Mouse (Mus musculus) MEL (cell line): Measurements from ENCODE around the gene Hipk4. TPM values are rescaled to one million over a fixed set of nuclear protein-coding genes. Genes with fewer than 3 reads are reported as not detected.

ENCODE experiments used
- DNase-seq: peaks from one replicate; pipeline ENCODE4 v3.0.0; 2011; ENCODE audit warnings: low read depth, low spot score
- H3K27ac ChIP-seq: 2 replicates; pipeline ENCODE4 v1.5.1; 2012; ENCODE audit warnings: low read depth, mild to moderate bottlenecking, control low read depth, low read length, moderate library complexity; ENCODE audit not compliant: control insufficient read depth
- H3K27me3 ChIP-seq, 2 experiments: fragments of 150-350 bp in 1 of 2; sonication (generic) in 1 of 2; 2 replicates each; pipeline ENCODE4 v1.6.1; 2012; ENCODE audit warnings: low read length in 2 of 2, mild to moderate bottlenecking in 2 of 2, improper control_type of control experiment in 1 of 2, moderate library complexity in 1 of 2; ENCODE audit not compliant: insufficient read depth in 2 of 2, control insufficient read depth in 1 of 2
- H3K36me3 ChIP-seq, 2 experiments: 2 replicates each; pipeline ENCODE4 v1.6.1; 2012 to 2014; ENCODE audit warnings: low read length in 2 of 2, improper control_type of control experiment in 1 of 2, inconsistent platforms in 1 of 2, mild to moderate bottlenecking in 1 of 2; ENCODE audit not compliant: insufficient read depth in 2 of 2, control insufficient read depth in 1 of 2
- H3K4me1 ChIP-seq, 2 experiments: fragments of 150-350 bp in 1 of 2; sonication (generic) in 1 of 2; 2 replicates each; pipeline ENCODE4 v1.6.1; 2012; ENCODE audit warnings: low read length in 2 of 2, improper control_type of control experiment in 1 of 2, mild to moderate bottlenecking in 1 of 2; ENCODE audit not compliant: insufficient read depth in 2 of 2, control insufficient read depth in 1 of 2
- H3K4me3 ChIP-seq, 2 experiments: fragments of 150-350 bp in 1 of 2; sonication (generic) in 1 of 2; 2 replicates each; pipeline ENCODE4 v1.5.1; 2012; ENCODE audit warnings: low read depth in 2 of 2, low read length in 2 of 2, mild to moderate bottlenecking in 2 of 2, moderate library complexity in 2 of 2, control low read depth in 1 of 2, improper control_type of control experiment in 1 of 2; ENCODE audit not compliant: control insufficient read depth in 1 of 2, insufficient read depth in 1 of 2
- H3K79me2 ChIP-seq: 2 replicates; pipeline ENCODE4 v1.6.1; 2012; ENCODE audit warnings: mild to moderate bottlenecking, low read length, moderate library complexity; ENCODE audit not compliant: control insufficient read depth, poor library complexity, insufficient read depth
- H3K9ac ChIP-seq: 2 replicates; pipeline ENCODE4 v1.6.1; 2012; ENCODE audit warnings: low read depth, mild to moderate bottlenecking, control low read depth, low read length, moderate library complexity; ENCODE audit not compliant: control insufficient read depth, poor library complexity, severe bottlenecking
- H3K9me3 ChIP-seq: fragments of 150-350 bp; sonication (generic); replicated peaks from 2 replicates; pipeline ENCODE4 v1.6.1; 2012; ENCODE audit warnings: mild to moderate bottlenecking, low read length, improper control_type of control experiment, moderate library complexity; ENCODE audit not compliant: insufficient read depth
- BHLHE40 ChIP-seq: IDR thresholded peaks from 2 replicates; pipeline ENCODE4 v1.6.1; 2012; ENCODE audit warnings: low read depth, mild to moderate bottlenecking, inconsistent platforms, low read length, improper control_type of control experiment, borderline replicate concordance
- E2F4 ChIP-seq: IDR thresholded peaks from 2 replicates; pipeline ENCODE4 v1.6.1; 2011; ENCODE audit warnings: low read depth, low read length, improper control_type of control experiment, borderline replicate concordance
- ELF1 ChIP-seq: IDR thresholded peaks from 2 replicates; pipeline ENCODE4 v1.6.1; 2014; ENCODE audit warnings: low read depth, mild to moderate bottlenecking, inconsistent platforms, low read length, improper control_type of control experiment, moderate library complexity
- ETS1 ChIP-seq: IDR thresholded peaks from 2 replicates; pipeline ENCODE4 v1.6.1; 2012; ENCODE audit warnings: low read depth, mild to moderate bottlenecking, inconsistent platforms, low read length, improper control_type of control experiment, moderate library complexity
- HCFC1 ChIP-seq: IDR thresholded peaks from 2 replicates; pipeline ENCODE4 v1.6.1; 2012; ENCODE audit warnings: low read depth, mild to moderate bottlenecking, inconsistent platforms, low read length, improper control_type of control experiment, moderate library complexity
- MAX ChIP-seq: IDR thresholded peaks from 2 replicates; pipeline ENCODE4 v1.6.1; 2011; ENCODE audit warnings: low read length, improper control_type of control experiment
- MAZ ChIP-seq: IDR thresholded peaks from 2 replicates; pipeline ENCODE4 v1.6.1; 2012; ENCODE audit warnings: low read depth, mild to moderate bottlenecking, inconsistent platforms, low read length, improper control_type of control experiment
- MEF2A ChIP-seq: IDR thresholded peaks from 2 replicates; pipeline ENCODE4 v1.6.1; 2014; ENCODE audit warnings: low read depth, mild to moderate bottlenecking, inconsistent platforms, low read length, improper control_type of control experiment; ENCODE audit not compliant: poor library complexity, insufficient replicate concordance, severe bottlenecking; ENCODE audit errors: extremely low read depth
- NRF1 ChIP-seq: IDR thresholded peaks from 2 replicates; pipeline ENCODE4 v1.6.1; 2014; ENCODE audit warnings: low read depth, mild to moderate bottlenecking, inconsistent platforms, low read length, improper control_type of control experiment, moderate library complexity; ENCODE audit not compliant: poor library complexity, insufficient read depth, severe bottlenecking
- POLR2A ChIP-seq, 2 experiments: IDR thresholded peaks; 2 replicates each; pipeline ENCODE4 v1.6.1; 2011 to 2012; ENCODE audit warnings: low read length in 2 of 2, mild to moderate bottlenecking in 2 of 2, control low read depth in 1 of 2, improper control_type of control experiment in 1 of 2, low read depth in 1 of 2, moderate library complexity in 1 of 2; ENCODE audit not compliant: control insufficient read depth in 1 of 2, insufficient read depth in 1 of 2, poor library complexity in 1 of 2
- SMC3 ChIP-seq: IDR thresholded peaks from 2 replicates; pipeline ENCODE4 v1.6.1; 2011; ENCODE audit warnings: low read depth, low read length, improper control_type of control experiment
- TAL1 ChIP-seq: IDR thresholded peaks from 2 replicates; pipeline ENCODE4 v1.6.1; 2012; ENCODE audit warnings: mild to moderate bottlenecking, inconsistent platforms, low read length, moderate library complexity, mixed read lengths
- TCF12 ChIP-seq: IDR thresholded peaks from 2 replicates; pipeline ENCODE4 v1.6.1; 2014; ENCODE audit warnings: low read depth, mild to moderate bottlenecking, inconsistent platforms, low read length, improper control_type of control experiment, moderate library complexity
- USF1 ChIP-seq: IDR thresholded peaks from 2 replicates; pipeline ENCODE4 v1.6.1; 2014; ENCODE audit warnings: low read depth, mild to moderate bottlenecking, inconsistent platforms, low read length, improper control_type of control experiment, moderate library complexity
- ZKSCAN1 ChIP-seq: IDR thresholded peaks from 2 replicates; pipeline ENCODE4 v1.6.1; 2012; ENCODE audit warnings: low read depth, mild to moderate bottlenecking, inconsistent platforms, low read length, improper control_type of control experiment, moderate library complexity
- ZNF384 ChIP-seq: IDR thresholded peaks from 2 replicates; pipeline ENCODE4 v1.6.1; 2012; ENCODE audit warnings: low read depth, mild to moderate bottlenecking, inconsistent platforms, low read length, improper control_type of control experiment
- polyA plus RNA-seq, 2 experiments: library from polyadenylated mRNA; stranded (reverse) in 1 of 2; unstranded in 1 of 2; fragments of >175 nt in 1 of 2; fragments of >200 nt in 1 of 2; gene quantifications; 2 replicates each; pipeline versions ENCODE4 v1.2.1 to v1.2.4; 2012; ENCODE audit warnings: low replicate concordance in 2 of 2, low read depth in 1 of 2; ENCODE audit not compliant: insufficient read length in 2 of 2, insufficient read depth in 1 of 2, missing spikeins in 1 of 2
- total RNA-seq: library from RNA; depleted of rRNA; stranded (reverse); fragments of 300-350 nt; gene quantifications from 2 replicates; pipeline ENCODE4 v1.2.3, GENCODE M21; 2012

Gene Hipk4
- total and polyA plus RNA-seq, 3 experiments = 0.26 TPM; not detected in 2

- TF ChIP-seq NRF1 = peak; percentile 64
- peak; percentile 93 for TF ChIP-seq ZNF384
- no peak for TF ChIP-seq HCFC1
- TF ChIP-seq TCF12 = 0 out of 2 replicates have a peak, but pooled peaks have one; percentile 20
- Histone ChIP-seq H3K9ac (peak overlapping the region; percentile 87), H3K36me3 (peaks cover 0 to 38% of the 10 kb centered on the region in 2 experiments; a peak in 2 of 4 replicates), H3K4me1 (peaks cover 13 to 32% of the 10 kb centered on the region in 2 experiments), H3K79me2 (peaks cover 11% of the 10 kb centered on the region), H3K4me3 (peak overlapping the region; percentile 84 to 94), H3K9me3 (no peaks in the 10 kb centered on the region), H3K27me3 (no peaks in the 10 kb centered on the region), H3K27ac (peak overlapping the region; percentile 78)
- DNase-seq = peak; percentile 76
These were observed 35.3 kb upstream of the Hipk4 start for GRCm38 (mm10) chr7:27487740-27488268.

DNA sequence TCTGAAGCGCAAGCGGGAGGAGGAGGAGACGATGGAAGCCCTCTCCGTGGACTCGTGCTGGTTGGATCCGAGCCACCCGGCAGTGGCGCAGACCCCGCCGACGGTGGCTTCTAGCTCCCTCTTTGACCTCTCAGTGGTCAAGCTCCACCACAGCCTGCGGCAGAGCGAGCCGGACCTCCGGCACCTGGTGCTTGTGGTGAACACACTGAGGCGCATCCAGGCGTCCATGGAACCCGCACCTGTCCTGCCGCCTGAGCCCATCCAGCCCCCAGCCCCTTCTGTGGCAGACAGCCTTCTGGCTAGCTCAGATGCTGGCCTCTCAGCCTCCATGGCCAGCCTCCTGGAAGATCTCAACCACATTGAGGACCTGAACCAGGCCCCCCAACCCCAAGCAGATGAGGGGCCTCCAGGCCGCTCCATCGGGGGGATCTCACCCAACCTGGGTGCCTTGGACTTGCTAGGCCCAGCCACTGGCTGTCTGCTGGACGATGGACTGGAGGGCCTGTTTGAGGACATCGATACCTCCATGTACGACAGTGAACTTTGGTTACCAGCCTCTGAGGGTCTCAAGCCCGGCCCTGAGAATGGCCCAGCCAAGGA is 33.7 kb upstream of the Hipk4 start:
- Histone ChIP-seq H3K9me3 (no peaks in the 10 kb centered on the region), H3K4me1 (peaks cover 13 to 26% of the 10 kb centered on the region in 2 experiments), H3K9ac (no peak overlapping the region), H3K36me3 (peaks cover 0 to 27% of the 10 kb centered on the region in 2 experiments; a peak in 2 of 4 replicates), H3K27ac (peak overlapping the region; percentile 73; the same call in 1 of the 2 replicates), H3K79me2 (peaks cover 11% of the 10 kb centered on the region), H3K27me3 (no peaks in the 10 kb centered on the region), H3K4me3 (no peak overlapping the region)
- DNase-seq = no peak
- no peak for TF ChIP-seq NRF1
- no peak for TF ChIP-seq MEF2A
- no peak for TF ChIP-seq MAZ
- no peak for TF ChIP-seq ETS1
- no peak for TF ChIP-seq SMC3
- no peak for TF ChIP-seq ELF1
- no peak for TF ChIP-seq BHLHE40
- no peak for TF ChIP-seq E2F4
- TF ChIP-seq USF1 = no peak
- no peak for TF ChIP-seq POLR2A (IDR thresholded peaks at IDR 0.05; ENCODE audit: control insufficient read depth in 1 of 2, insufficient read depth in 1 of 2, low read depth in 1 of 2, low read length in 2 of 2, poor library complexity in 1 of 2)
- no peak for TF ChIP-seq TAL1
- TF ChIP-seq MAX = no peak
- TF ChIP-seq ZKSCAN1 = no peak
